Mouse (Mus musculus) embryo, embryonic 10 days (tissue): ENCODE measurements around the gene Gm21854.
"Not testable (repeated sequence)": the region's sequence is repeated elsewhere in the genome, so short reads cannot be mapped to it uniquely, and the experiment has no call there.

ENCODE experiments used
- DNase-seq: peaks from one replicate; pipeline ENCODE4 v3.0.0-alpha.2; 2015; ENCODE audit warnings: low spot score

The Gm21854 gene

GRCm38 (mm10) chrY:5656686-5657085 lies at the start of gene Gm21854:
Gene Gm21854 (plus strand): TSS chrY:5656986.
- not testable (repeated sequence) for DNase-seq
